Mouse (Mus musculus) lung, postnatal 0 days (tissue): Measurements from ENCODE around the gene Zmat3. TPM values are rescaled to one million over a fixed set of nuclear protein-coding genes. Genes with fewer than 3 reads are reported as not detected.

ENCODE experiments used
- ATAC-seq: fragments of 200-750 bp; cut with Nextera tagmentation; 2 replicates; pipeline ENCODE4 v1.8.0; 2017; ENCODE audit warnings: moderate library complexity
- DNase-seq: peaks from one replicate; pipeline ENCODE4 v3.0.0-alpha.2; 2016; ENCODE audit warnings: low spot score
- H3K27ac ChIP-seq: fragments of 300-500 bp; sonication (generic); 2 replicates; pipeline ENCODE4 v1.5.1; 2014; ENCODE audit warnings: antibody characterized with exemption, mild to moderate bottlenecking, low read length, mixed read lengths
- H3K27me3 ChIP-seq: fragments of 300-500 bp; sonication (generic); replicated peaks from 2 replicates; pipeline ENCODE4 v1.6.1; 2014; ENCODE audit warnings: low read length, mixed read lengths; ENCODE audit not compliant: insufficient read depth
- H3K36me3 ChIP-seq: fragments of 300-500 bp; sonication (generic); 2 replicates; pipeline ENCODE4 v1.6.1; 2014; ENCODE audit warnings: low read length, mixed read lengths; ENCODE audit not compliant: insufficient read depth
- H3K4me1 ChIP-seq: fragments of 300-500 bp; sonication (generic); 2 replicates; pipeline ENCODE4 v1.6.1; 2014; ENCODE audit warnings: antibody characterized with exemption, low read depth, low read length, mixed read lengths; ENCODE audit not compliant: insufficient read depth
- H3K4me2 ChIP-seq: fragments of 300-500 bp; sonication (generic); replicated peaks from 2 replicates; pipeline ENCODE4 v1.6.1; 2014; ENCODE audit warnings: low read depth, mild to moderate bottlenecking, low read length, moderate library complexity, mixed read lengths
- H3K4me3 ChIP-seq: fragments of 300-500 bp; sonication (generic); 2 replicates; pipeline ENCODE4 v1.5.1; 2014; ENCODE audit warnings: low read depth, low read length
- H3K9ac ChIP-seq: fragments of 300-500 bp; sonication (generic); replicated peaks from 2 replicates; pipeline ENCODE4 v1.6.1; 2014; ENCODE audit warnings: low read depth, mild to moderate bottlenecking
- H3K9me3 ChIP-seq: fragments of 300-500 bp; sonication (generic); 2 replicates; pipeline ENCODE4 v1.6.1; 2016; ENCODE audit warnings: low read length, mixed read lengths
- CTCF ChIP-seq: IDR thresholded peaks from 2 replicates; pipeline ENCODE4 v1.5.1; 2016; ENCODE audit warnings: antibody characterized with exemption, mild to moderate bottlenecking
- EP300 ChIP-seq: IDR thresholded peaks from 2 replicates; pipeline ENCODE4 v1.6.1; 2016; ENCODE audit warnings: antibody characterized with exemption, mild to moderate bottlenecking, control low read depth
- WGBS: fragments of 180-500 bp; shearing (Covaris S2); extraction: QIAGEN DNeasy Blood & Tissue Kit; methylation state at CpG from one replicate; pipeline ENCODE4 v1.1.7; 2014; 5-methylcytosine and 5-hydroxymethylcytosine counted together
- polyA plus RNA-seq: library from polyadenylated mRNA; unstranded; fragments of >200 nt; fragmentation: Nextera tagmentation; extraction: Ambion mirVana; gene quantifications from 2 replicates; pipeline ENCODE4 v1.2.1, GENCODE M21; 2015

The Zmat3 gene
- polyA plus RNA-seq, 1 experiment from 2014 or later = 1.9 TPM

DNA sequence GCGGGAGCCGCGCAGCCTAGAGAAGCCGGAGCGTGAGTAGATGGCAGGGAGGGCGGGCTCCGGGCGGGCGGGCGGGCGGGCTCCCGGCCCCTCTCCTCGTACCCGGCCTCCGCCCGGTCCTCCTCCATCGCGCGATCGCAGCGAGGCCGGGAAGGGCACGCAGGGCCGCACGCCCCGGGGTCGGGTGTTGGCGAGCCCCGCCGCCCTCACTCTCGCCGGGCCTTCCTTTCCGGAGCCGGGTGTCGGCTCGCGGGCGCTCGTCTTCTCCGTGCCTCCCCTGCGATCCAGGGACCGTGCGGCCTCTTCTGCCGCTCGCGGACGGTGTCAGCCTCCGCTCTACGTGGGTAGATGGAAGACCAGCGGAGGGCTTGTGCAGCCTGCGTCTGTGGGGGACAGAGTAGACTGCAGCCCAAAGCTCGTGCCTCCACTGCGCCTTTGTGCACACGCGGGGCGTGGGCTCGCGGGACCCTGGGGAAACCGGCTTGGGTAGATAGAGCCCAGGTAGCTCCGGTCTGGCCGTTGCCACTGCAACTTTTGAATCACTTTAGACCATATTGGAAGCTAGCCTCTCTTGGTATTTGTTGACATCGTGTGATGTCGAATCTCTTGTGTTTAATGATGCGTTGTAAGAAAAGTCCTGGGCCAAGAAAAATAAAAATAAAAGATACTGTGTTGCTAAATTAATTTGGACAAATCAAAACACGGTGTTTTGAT lies 31.8 kb upstream of the Zmat3 start, which contains the start of gene Pik3ca:
TSS of gene Pik3ca (plus strand) at position 211 of the 714 bp plus-strand sequence.
- Histone ChIP-seq H3K4me2 (peak within 1 kb of the TSS; percentile 73), H3K4me1 (peaks cover 17% of the 10 kb centered on the region; the same call in 1 of the 2 replicates), H3K9ac (peak within 1 kb of the TSS; percentile 94), H3K27me3 (no peaks in the 10 kb centered on the region), H3K9me3 (no peaks in the 10 kb centered on the region), H3K4me3 (peak within 1 kb of the TSS; percentile 84), H3K36me3 (no peaks in the 10 kb centered on the region), H3K27ac (peak within 1 kb of the TSS; percentile 99)
- under 1% methylated on average over 40 of the region's 65 CpGs for WGBS
- peak; percentile 48 for ATAC-seq
- peak; percentile 64 for DNase-seq
- no peak for TF ChIP-seq EP300

DNA sequence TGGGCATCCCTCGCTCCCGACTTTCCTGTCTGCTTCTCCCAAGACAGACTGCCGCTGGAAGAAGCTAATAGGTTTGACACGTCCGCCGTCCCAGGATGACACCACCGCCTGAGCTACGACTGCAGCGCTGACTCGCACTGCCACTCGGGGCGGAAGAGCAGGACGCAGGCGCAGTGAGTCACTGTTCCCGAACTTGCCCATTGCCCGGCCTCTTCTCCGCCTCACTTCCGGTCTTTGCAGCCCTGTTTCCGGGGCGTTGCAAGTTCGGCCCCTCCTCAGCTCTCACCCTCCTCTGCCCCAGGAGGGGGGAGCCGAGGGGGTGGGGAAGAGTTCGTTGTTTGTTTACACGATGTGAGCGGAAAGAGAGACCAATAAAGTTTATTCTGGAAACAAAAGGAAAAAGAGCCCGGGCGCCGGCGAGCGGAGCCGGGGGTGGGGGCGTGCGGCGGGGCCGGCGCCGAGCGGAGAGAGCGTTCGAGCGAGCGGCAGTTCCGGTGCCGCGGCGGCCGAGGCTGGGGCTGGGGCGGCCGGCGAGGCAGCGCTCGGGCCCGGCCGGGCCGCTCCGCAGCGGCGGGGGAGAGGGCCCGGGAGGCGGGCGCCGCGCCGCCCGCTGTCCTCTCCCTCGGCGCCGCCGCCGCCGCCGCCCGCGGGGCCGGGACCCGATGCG lies 31.1 kb upstream of the Zmat3 start:
- Histone ChIP-seq H3K9ac (peak overlapping the region; percentile 94), H3K4me1 (peaks cover 15% of the 10 kb centered on the region; the same call in 1 of the 2 replicates), H3K27me3 (no peaks in the 10 kb centered on the region), H3K4me3 (peak overlapping the region; percentile 84), H3K4me2 (peak overlapping the region; percentile 73), H3K9me3 (no peaks in the 10 kb centered on the region), H3K36me3 (no peaks in the 10 kb centered on the region), H3K27ac (peak overlapping the region; percentile 99)
- peak; percentile 98 for ATAC-seq
- peak; percentile 56; the same call in 1 of the 2 replicates for TF ChIP-seq EP300
- peak; percentile 51 for TF ChIP-seq CTCF
- WGBS = under 1% methylated on average over 40 of the region's 77 CpGs
- peak; percentile 100 for DNase-seq

DNA sequence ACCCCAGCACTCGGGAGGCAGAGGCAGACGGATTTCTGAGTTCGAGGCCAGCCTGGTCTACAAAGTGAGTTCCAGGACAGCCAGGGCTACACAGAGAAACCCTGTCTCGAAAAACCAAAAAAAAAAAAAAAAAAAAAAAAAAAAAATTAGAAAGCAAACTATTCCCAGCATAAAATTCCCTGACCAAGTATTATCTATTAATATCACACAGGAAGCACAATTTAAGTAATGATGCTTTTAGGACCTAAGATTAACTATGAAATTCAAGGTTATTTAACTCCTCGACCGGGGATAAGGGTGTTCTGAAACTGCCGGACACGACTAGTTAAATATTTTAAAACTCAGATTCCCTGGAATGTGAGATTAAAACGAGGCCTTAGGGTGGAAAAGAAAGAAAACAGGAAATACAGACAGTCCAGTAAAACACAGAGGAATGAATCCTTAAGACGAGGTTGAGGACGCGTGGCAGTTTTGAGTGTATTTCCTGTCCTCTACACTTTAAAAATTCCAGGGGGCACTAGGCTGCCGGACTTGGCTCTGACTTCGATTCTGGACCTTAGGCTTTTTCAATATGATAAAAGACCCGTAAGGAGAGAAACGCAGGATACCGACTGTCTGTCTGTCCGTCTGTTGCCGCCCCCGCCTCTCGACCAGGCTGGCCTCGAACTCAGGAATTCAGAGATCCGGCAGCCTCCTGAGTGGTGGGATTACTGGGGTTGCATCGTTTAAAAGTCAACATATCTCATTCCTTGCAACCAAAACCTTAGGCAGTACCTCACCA lies 30.1 kb upstream of the Zmat3 start:
- H3K27me3 ChIP-seq = no peaks in the 10 kb centered on the region
- peak overlapping the region; percentile 99 for H3K27ac ChIP-seq
- H3K4me1 ChIP-seq = peaks cover 15% of the 10 kb centered on the region; the same call in 1 of the 2 replicates
- H3K4me3 ChIP-seq = peak overlapping the region; percentile 84
- no peaks in the 10 kb centered on the region for H3K36me3 ChIP-seq
- WGBS = 11% methylated on average over 23 of the region's 24 CpGs
- H3K4me2 ChIP-seq = peak overlapping the region; percentile 73
- H3K9me3 ChIP-seq = no peaks in the 10 kb centered on the region
- TF ChIP-seq CTCF (peak; percentile 38), EP300 (no peak)
- DNase-seq (peak; percentile 65), ATAC-seq (no peak)
- peak overlapping the region; percentile 30 for H3K9ac ChIP-seq

DNA sequence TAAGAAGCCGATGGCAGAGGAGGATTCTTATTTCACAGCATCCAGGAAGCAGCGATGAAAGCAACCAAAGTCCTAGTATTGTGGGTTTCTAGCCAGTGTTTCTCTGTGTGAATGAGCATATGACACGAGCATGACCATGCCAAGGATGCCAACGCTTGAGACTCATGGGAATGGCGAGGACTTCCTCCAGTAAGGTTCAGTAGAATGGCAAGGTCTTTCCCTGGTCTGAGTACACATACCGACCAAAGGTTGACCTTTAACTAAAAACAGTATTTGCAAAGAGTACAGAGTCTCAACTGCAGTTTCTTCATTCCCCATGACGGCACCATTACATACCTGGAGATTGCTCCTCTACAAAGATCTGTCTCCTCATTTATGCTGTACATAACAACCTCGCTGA lies 28.2 kb upstream of the Zmat3 start:
- Histone ChIP-seq H3K4me1 (peaks cover 5% of the 10 kb centered on the region; the same call in 1 of the 2 replicates), H3K4me2 (no peak overlapping the region), H3K27me3 (no peaks in the 10 kb centered on the region), H3K9ac (no peak overlapping the region), H3K36me3 (no peaks in the 10 kb centered on the region), H3K27ac (no peak overlapping the region), H3K9me3 (no peaks in the 10 kb centered on the region), H3K4me3 (no peak overlapping the region)
- ATAC-seq (no peak), DNase-seq (no peak)
- TF ChIP-seq EP300 = no peak
- TF ChIP-seq CTCF = no peak
- 87% methylated on average over 8 of the region's 8 CpGs for WGBS

DNA sequence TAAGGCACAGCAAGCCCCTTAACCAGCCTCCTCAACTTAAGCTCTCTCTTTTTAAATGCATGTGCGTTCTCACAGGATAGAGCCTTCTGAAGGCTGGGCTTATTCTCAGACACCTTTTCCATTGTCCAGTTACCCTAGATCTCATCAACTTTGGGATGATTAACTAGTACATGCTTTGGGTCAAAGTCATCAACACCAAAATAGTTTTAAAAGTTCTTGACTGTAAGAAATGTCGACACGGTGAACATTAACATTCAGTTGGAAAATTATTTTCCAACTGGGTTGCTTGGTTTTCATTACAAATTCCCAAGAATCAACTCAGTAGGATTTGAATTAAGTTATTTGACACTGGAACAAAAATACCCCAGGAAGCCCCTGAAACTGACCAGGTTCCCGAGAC lies 27.0 kb upstream of the Zmat3 start:
- Histone ChIP-seq H3K9ac (no peak overlapping the region), H3K36me3 (no peaks in the 10 kb centered on the region), H3K27ac (no peak overlapping the region), H3K27me3 (no peaks in the 10 kb centered on the region), H3K9me3 (no peaks in the 10 kb centered on the region), H3K4me1 (no peaks in the 10 kb centered on the region), H3K4me2 (no peak overlapping the region), H3K4me3 (no peak overlapping the region)
- TF ChIP-seq CTCF (no peak), EP300 (no peak)
- 87% methylated on average over 4 of the region's 4 CpGs for WGBS
- ATAC-seq = no peak
- DNase-seq = no peak

DNA sequence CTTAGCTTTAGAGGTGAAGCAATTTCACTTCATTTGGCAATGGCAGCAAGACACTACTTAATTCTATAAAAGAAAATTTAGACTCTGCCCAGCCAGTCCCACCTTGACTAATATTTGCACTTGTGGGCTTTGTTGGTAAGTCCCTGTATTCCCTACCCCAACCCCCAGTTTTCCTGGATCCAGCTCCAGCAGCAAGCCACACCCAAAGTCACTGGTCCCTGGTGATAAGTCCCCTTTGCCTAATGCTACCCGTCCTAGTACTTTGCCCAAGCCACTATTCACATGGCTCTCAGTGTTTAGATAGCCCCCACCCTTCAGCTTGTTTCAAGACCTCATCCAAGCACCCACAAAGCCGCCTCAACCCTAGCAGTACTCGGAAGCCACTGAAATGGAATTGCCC lies 15.7 kb upstream of the Zmat3 start:
- H3K4me2 ChIP-seq = no peak overlapping the region
- WGBS = 52% methylated on average over 3 of the region's 3 CpGs
- no peaks in the 10 kb centered on the region for H3K4me1 ChIP-seq
- ATAC-seq = no peak
- TF ChIP-seq CTCF (no peak), EP300 (no peak)
- no peak overlapping the region for H3K4me3 ChIP-seq
- H3K27me3 ChIP-seq = no peaks in the 10 kb centered on the region
- no peaks in the 10 kb centered on the region for H3K36me3 ChIP-seq
- H3K9ac ChIP-seq = no peak overlapping the region
- no peaks in the 10 kb centered on the region; the same call in 1 of the 2 replicates for H3K9me3 ChIP-seq
- DNase-seq = no peak
- H3K27ac ChIP-seq = no peak overlapping the region
